Mouse (Mus musculus) brain, adult 2 months (tissue): ENCODE data around the gene Rpa2.
A peak's percentile ranks its signal among the peaks of the same experiment; 100 is the strongest.

Source experiments
- DNase-seq: peaks from one replicate; pipeline ENCODE4 v3.0.0; 2011; ENCODE audit warnings: low read depth, low spot score

The Rpa2 gene

DNA sequence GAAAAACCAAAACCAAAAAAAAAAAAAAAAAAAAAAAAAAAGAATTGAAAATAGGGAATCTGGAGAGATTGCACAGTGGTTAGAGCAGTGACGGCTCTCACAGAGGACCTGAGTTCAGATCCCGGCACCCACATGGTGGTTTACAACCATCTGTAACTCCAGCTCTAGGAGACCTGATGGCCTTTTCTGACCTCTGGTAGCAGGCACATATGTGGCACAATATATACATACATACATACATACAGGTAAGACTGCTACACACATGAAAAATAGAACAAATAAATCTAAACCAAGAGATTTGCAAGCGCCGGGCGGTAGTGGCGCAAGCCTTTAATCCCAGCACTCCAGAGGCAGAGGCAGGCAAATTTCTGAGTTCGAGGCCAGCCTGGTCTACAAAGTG, 35.7 kb downstream of the Rpa2 start:
- DNase-seq = no peak

DNA sequence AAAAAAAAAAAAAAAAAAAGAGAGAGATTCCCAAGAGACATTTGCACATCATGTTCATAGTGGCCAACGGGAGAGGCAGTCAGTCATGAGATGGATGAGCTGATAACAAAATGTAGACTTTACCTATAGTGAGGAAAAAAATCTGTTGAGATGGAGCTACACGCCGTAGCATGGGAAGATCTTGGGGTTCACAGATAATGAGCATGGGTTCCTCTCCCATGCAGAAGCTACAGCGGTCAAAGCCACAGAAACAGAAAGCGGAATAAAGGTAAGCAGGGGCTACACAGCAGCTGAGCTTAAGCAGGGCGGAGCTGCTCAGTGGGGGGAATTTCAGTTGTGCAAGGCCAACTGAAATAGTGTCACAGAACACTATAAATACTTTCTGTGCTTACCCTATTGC, 36.2 kb downstream of the Rpa2 start:
- DNase-seq = peak; percentile 39

DNA sequence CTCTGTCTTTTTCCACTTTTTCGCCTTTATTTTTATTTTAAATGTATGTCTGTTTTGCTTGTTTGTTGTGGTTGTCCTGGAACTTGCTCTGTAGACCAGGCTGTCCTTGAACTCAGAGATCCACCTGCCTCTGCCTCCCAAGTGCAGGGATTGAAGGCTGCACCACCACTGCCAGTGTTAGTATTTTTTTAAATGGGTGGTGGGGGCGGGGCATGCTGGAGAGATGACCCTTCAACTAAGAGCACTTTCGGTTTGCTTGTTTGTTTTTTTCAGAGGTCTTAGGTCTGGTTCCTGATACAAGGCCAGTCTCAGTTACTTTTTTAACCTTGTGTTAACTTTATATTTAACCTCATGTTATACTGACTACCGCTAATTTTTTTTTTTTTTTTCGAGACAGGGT, 37.0 kb downstream of the Rpa2 start:
- no peak for DNase-seq

DNA sequence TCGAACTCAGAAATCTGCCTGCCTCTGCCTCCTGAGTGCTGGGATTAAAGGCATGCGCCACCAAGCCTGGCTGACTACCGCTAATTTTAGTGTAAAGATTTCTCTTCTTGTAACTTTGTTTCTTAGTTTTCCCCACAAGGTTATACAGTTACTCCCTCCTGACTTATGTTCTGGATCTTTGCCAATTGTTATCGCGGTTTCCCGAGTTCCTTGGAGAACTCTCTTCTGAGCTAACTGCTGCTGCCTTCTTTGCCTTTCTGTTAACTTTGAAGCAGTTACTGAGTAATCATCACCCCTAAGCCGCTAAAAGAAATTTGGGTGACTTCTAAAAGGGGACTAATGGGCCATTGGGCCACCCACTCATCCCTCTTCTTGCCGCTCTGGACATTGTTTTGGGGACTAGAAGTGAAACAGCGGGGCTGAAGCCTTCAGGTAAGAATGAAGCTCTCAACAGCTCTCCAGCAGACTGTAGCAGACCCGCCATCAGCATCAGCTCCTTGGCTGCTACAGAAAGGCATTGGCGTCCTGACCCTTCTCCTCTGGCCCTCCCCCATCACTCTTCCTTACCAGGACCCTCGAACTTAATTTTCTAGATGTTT, 37.6 kb downstream of the Rpa2 start:
- DNase-seq = no peak

DNA sequence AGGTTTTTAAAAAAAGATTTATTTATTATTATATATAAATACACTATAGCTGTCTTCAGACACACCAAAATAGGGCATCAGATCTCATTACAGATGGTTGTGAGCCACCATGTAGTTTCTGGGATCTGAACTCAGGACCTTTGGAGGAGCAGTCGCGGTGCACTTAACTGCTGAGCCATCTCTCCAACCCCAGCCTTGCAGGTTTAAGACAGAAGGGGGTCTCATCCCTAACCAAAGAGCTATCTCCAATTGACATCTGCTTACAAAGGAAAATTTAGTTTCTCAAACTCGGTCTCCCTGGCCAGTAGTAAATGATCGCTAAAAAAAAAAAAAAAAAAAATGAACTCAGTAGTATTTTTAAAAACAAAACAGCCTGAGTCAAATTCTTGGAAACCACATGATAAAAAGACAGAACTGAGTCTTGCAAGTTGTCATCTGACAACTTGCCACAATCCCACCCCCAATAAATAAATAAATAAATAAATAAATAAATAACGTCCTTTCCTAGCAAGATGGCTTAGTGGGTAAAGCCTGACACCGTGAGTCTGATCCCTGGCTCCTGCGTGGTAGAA, 38.6 kb downstream of the Rpa2 start:
- no peak for DNase-seq

DNA sequence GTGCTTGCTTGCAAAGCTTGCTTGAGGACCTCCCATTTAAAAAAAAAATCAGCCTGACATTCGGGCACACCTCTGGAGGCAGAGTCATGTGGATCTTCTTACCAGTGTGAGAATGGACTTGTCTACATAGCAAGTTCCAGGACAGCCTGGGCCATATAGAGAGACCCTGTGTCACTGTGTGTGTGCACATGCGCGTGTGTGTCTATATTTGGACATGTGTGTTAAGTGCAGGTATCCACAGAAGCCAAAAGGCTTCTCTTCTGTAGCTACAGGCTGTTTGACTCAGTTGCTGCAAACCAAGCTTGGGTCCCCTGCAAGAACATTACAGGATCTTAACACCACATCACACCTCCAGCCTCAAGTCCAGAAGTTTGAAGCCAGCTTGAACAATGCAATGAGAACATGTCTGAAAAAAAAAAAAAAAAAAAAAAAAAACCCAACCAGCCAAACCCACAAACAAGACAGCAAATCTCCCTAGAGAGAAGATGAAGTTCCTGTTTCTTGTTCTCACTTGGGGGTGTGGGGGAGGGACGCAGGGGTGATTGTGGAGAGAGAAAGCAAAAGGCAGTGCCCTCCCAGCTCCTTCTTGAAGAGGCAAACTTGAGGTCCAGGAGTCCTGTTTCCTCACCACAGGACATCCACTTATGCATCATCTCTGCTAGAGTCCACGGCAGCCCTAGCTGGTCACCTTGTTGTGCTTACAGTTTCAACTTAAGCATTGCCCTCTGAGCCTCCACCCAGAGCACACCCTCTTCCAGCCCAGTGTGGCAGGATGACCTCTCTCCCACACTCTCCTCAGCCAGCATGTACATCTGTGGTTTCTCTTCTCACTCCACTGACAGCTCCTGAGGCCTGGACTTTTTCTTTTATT, 39.9 kb downstream of the Rpa2 start:
- DNase-seq = peak; percentile 15

DNA sequence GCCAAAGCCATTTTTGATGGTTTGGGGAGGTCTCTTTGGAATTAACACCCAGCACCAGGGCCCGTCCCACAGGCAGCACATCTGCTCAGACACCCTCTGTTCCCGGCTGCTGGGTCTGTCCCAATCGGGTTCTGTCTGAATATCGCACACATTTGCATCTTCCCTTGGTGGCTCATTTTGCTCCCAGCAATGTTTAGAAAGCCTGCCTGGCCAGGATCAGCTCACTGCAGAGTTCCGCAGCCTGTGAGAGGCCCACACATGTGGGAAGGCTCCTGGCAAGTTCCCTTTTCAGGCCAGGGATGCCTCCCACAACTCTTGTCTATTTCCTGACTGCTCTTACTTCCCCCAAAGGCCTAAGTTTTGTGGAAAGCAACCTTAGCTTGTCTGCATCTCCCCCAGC, 41.5 kb downstream of the Rpa2 start:
- peak; percentile 85 for DNase-seq

DNA sequence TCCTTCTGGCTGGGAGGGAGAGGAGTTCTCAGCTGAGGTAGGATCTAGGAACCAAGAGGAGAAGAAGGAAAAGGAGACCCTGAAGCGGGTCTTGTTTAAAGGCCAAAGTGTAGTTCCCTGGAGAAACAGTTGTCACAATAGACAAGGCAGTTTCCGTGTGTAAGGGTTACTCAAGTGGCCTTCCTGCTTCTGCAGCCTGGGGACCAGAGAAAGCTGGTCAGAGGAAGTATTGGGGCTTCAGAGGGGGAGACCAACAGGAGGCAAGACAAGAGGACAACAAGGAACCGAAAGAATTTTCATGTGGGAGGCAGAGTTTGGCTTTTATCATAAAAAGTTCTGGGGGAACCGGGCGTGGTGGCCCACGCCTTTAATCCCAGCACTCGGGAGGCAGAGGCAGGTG, 48.3 kb downstream of the Rpa2 start:
- DNase-seq = peak; percentile 18

DNA sequence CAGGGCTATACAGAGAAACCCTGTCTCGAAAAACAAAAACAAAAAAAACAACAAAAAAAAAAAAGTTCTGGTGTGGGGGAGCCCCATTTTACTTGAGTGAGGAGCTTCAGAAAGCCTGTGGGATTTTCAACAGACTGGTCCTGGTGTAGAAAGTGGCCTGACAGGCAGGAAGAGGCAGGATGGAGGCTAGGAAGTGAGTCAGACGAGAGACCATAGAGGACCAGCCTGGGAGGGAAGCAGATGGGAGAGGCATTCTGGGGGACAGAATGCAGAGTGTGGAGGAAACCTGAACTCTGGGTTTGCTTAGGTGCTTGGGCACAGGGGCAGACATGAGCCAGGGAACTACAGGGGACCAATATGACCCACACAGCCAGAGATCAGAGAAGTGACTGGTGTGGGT, 48.7 kb downstream of the Rpa2 start:
- no peak for DNase-seq

DNA sequence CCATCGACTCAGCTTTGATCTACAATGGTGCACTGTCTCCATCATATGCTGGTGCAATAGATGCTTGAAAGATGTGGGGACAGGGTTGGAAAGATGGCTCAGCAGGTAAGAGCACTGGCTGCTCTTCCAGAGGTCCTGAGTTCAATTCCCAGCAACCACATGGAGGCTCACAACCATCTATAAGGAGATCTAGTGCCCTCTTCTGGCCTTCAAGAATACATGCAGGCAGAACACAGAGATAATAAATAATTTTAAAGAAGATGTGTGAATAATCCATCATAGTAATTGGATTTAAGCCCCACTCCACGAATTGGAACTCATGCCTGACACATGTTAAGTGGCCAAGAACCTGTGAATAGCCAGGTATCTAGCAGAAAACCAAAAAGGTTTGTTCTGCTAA, 50.3 kb downstream of the Rpa2 start:
- DNase-seq = no peak

DNA sequence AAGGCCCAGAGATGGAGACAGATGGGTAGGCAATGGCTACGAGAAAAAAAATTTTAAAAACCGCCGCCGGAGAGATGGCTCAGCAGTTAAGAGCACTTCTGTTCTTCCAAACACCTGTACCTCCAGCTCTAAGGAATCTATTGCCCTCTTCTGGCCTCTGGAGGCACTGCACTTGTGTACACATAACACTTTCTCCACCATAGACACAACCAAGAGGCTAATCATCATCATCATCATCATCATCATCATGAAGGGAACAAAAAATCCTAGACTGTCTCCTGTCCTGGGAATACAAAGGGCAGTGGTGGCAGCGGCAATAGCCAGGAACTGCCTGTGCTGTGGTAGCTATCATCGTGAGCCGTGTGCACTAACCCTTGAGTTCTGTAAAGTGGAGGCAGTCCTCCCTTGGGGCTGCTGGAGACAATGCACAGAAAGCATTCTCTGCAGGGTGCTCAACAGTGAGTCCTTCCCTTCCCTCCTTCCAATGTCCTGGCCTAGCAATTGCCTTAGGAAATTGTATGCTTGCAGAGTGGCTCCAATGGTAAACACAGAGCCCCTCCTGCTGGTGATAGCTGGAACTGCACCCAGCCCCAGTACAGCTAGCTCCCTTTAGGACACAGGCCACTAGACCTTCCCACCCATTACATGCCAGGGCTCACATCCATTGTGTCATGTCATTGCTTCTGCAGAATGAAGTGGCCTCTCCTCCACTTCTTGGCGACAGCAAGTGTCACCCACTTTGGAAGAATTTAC, 55.7 kb downstream of the Rpa2 start:
- peak; percentile 69 for DNase-seq
